ENCODE assay signal across 10 mouse cellular contexts in the genomic region with DNA sequence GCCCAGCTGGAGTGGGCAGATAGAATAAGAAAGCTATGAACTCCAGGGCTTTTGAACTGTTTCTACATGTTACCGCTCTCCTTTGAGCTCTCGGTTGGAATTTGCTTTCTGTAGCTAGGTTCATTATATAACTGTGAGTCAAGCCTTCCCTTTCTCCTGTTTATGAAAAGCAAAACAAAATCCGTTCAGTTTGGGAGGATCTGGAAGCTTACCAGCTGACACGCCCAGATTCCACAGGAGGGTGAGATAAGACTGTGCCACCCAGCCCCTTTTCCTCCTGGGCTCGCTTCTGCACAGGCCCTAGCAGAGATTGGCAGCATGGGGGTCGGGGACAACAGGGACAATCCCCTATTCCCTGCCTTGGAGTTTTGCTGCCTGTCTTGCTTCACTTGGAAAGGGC. TPM values are rescaled to one million over a fixed set of nuclear protein-coding genes. Genes with fewer than 3 reads are reported as not detected.
DNase-seq lines count a peak whose midpoint lies in the region; ATAC-seq and TF ChIP-seq lines count a peak whose summit lies in the region.
"Had no signal": no experiment of that assay in that cellular context is flagged by ENCODE, and none has a peak within 500 bp of the region (broad histone marks: within the 10 kb centered on the region; RNA-seq: fewer than 3 reads in every experiment).

No protein-coding gene starts in this region.

- peaks cover 11% of the 10 kb centered on the region; the same call in 1 of the 2 replicates for H3K4me1 ChIP-seq in intestine, embryonic 15.5 days (replicated peaks)
- peaks cover 4% of the 10 kb centered on the region; the same call in 1 of the 2 replicates for H3K4me1 ChIP-seq in intestine, postnatal 0 days (replicated peaks; ENCODE audit: control insufficient read depth, insufficient read depth, low read length)
- peaks cover 21% of the 10 kb centered on the region for H3K4me1 ChIP-seq in limb, embryonic 10.5 days

- no peak overlapping the region for H3K4me2 ChIP-seq in intestine, embryonic 15.5 days (replicated peaks)
- H3K4me2 ChIP-seq in intestine, postnatal 0 days (replicated peaks; ENCODE audit: low read depth), result no peak overlapping the region
- H3K4me2 ChIP-seq: limb, embryonic 15.5 days had no signal

- DNase-seq in urinary bladder, postnatal 14 days (ENCODE audit: low spot score), result peak; percentile 54
- no peak for DNase-seq in urinary bladder, adult 2 months (ENCODE audit: low spot score)
- peak; percentile 39 to 42 for DNase-seq in lung, adult 18-20 months
- peak; percentile 60 for DNase-seq in testis, postnatal 10 days (ENCODE audit: low spot score)
- no peak for DNase-seq in cerebellum, postnatal 10 days
- no peak for DNase-seq in limb, embryonic 10.5 days (ENCODE audit: low spot score)

- H3K27ac ChIP-seq in intestine, embryonic 15.5 days, result no peak overlapping the region
- H3K27ac ChIP-seq in intestine, postnatal 0 days (ENCODE audit: low read depth, low read length), result no peak overlapping the region
- no peak overlapping the region for H3K27ac ChIP-seq in limb, embryonic 10.5 days
- H3K27ac ChIP-seq: limb, embryonic 15.5 days had no signal

- ATAC-seq in intestine, embryonic 15.5 days, result peak; percentile 43; the same call in 1 of the 2 replicates
- no peak for ATAC-seq in intestine, postnatal 0 days
- ATAC-seq: inflammation-experienced regulatory T-cells, adult 6 months had no signal

- no peaks in the 10 kb centered on the region for H3K9me3 ChIP-seq in intestine, embryonic 15.5 days
- H3K9me3 ChIP-seq in intestine, postnatal 0 days (ENCODE audit: control insufficient read depth), result no peaks in the 10 kb centered on the region
- no peaks in the 10 kb centered on the region for H3K9me3 ChIP-seq in limb, embryonic 10.5 days (replicated peaks)
- H3K9me3 ChIP-seq: limb, embryonic 15.5 days had no signal

- H3K27me3 ChIP-seq in intestine, embryonic 15.5 days (replicated peaks), result no peaks in the 10 kb centered on the region
- no peaks in the 10 kb centered on the region for H3K27me3 ChIP-seq in intestine, postnatal 0 days (replicated peaks; ENCODE audit: control insufficient read depth, insufficient read depth, low read length)
- no peaks in the 10 kb centered on the region for H3K27me3 ChIP-seq in limb, embryonic 10.5 days (ENCODE audit: low read depth, poor library complexity, severe bottlenecking)
- H3K27me3 ChIP-seq: limb, embryonic 15.5 days had no signal

- H3K9ac ChIP-seq in intestine, embryonic 15.5 days, result no peak overlapping the region
- H3K9ac ChIP-seq in intestine, postnatal 0 days (ENCODE audit: low read depth, low read length), result no peak overlapping the region
- H3K9ac ChIP-seq: limb, embryonic 15.5 days had no signal

- 29% methylated on average over 6 of the region's 6 CpGs for WGBS in intestine, embryonic 15.5 days
- 29% methylated on average over 6 of the region's 6 CpGs for WGBS in intestine, postnatal 0 days
- 59% methylated on average over 6 of the region's 6 CpGs for WGBS in limb, embryonic 10.5 days

- no peaks in the 10 kb centered on the region for H3K36me3 ChIP-seq in intestine, embryonic 15.5 days
- no peaks in the 10 kb centered on the region for H3K36me3 ChIP-seq in intestine, postnatal 0 days (ENCODE audit: control insufficient read depth, insufficient read depth)
- H3K36me3 ChIP-seq in limb, embryonic 10.5 days, result no peaks in the 10 kb centered on the region
- H3K36me3 ChIP-seq: limb, embryonic 15.5 days had no signal

- H3K4me3 ChIP-seq in intestine, embryonic 15.5 days (replicated peaks), result no peak overlapping the region
- no peak overlapping the region for H3K4me3 ChIP-seq in intestine, postnatal 0 days (ENCODE audit: low read depth, low read length)
- no peak overlapping the region for H3K4me3 ChIP-seq in limb, embryonic 10.5 days
- H3K4me3 ChIP-seq: limb, embryonic 15.5 days had no signal

- TF ChIP-seq CTCF in intestine, postnatal 0 days (IDR thresholded peaks at IDR 0.05; ENCODE audit: low read depth), result no peak

RNA-seq across cellular contexts. Expression of a gene that starts 30.5 kb away (rescaled TPM):
- 17.0 and 18.8 TPM in 2 replicates for polyA plus RNA-seq in intestine, embryonic 15.5 days (2015; fragmentation: Nextera tagmentation; extraction: Ambion mirVana)
- polyA plus RNA-seq in intestine, postnatal 0 days (2015; fragmentation: Nextera tagmentation; extraction: Ambion mirVana), result 6.0 and 6.9 TPM in 2 replicates
- 65.5 and 74.0 TPM in 2 replicates for polyA plus RNA-seq in urinary bladder, adult 2 months (2012; rRNA removed)
- 16.9 and 33.7 TPM in 2 replicates for polyA plus RNA-seq in limb, embryonic 10.5 days (2016; fragmentation: Nextera tagmentation; extraction: Ambion mirVana)
- polyA plus RNA-seq: inflammation-experienced regulatory T-cells, adult 6 months had no signal

Comparison
In these comparisons a context has a peak if more than half of its experiments do, and no peak if none do; other contexts are left out.
1. DNase-seq: peak in urinary bladder, postnatal 14 days (single experiment), lung, adult 18-20 months (2 of 2) and testis, postnatal 10 days (single experiment); none in urinary bladder, adult 2 months (single experiment), cerebellum, postnatal 10 days (0 of 2) and limb, embryonic 10.5 days (single experiment).